Mouse (Mus musculus) ES-Bruce4 (cell line): Measurements from ENCODE around the gene Stk32c. TPM values are rescaled to one million over a fixed set of nuclear protein-coding genes. Genes with fewer than 3 reads are reported as not detected.

ENCODE experiments used
- H3K27ac ChIP-seq: 2 replicates; pipeline ENCODE4 v1.5.1; 2012; ENCODE audit warnings: low read length, inconsistent platforms; ENCODE audit not compliant: insufficient read depth
- H3K27me3 ChIP-seq: 2 replicates; pipeline ENCODE4 v1.6.1; 2012; ENCODE audit warnings: mild to moderate bottlenecking, low read length, inconsistent platforms; ENCODE audit not compliant: control insufficient read depth, poor library complexity, insufficient read depth, severe bottlenecking
- H3K36me3 ChIP-seq: 2 replicates; pipeline ENCODE4 v1.6.1; 2012; ENCODE audit warnings: inconsistent platforms, mild to moderate bottlenecking, low read length, moderate library complexity; ENCODE audit not compliant: control insufficient read depth, poor library complexity, insufficient read depth, severe bottlenecking
- H3K4me1 ChIP-seq: one replicate; pipeline ENCODE4 v1.8.1; 2011; ENCODE audit warnings: low read length; ENCODE audit not compliant: control insufficient read depth, insufficient read depth
- H3K4me3 ChIP-seq: 2 replicates; pipeline ENCODE4 v1.5.1; 2011; ENCODE audit warnings: low read depth, mild to moderate bottlenecking, low read length
- H3K9ac ChIP-seq: 2 replicates; pipeline ENCODE4 v1.6.1; 2012; ENCODE audit warnings: low read depth, mild to moderate bottlenecking, inconsistent platforms; ENCODE audit not compliant: poor library complexity, severe bottlenecking
- H3K9me3 ChIP-seq: replicated peaks from 2 replicates; pipeline ENCODE4 v1.6.1; 2012; ENCODE audit warnings: mild to moderate bottlenecking, low read length, inconsistent platforms; ENCODE audit not compliant: control insufficient read depth, poor library complexity, insufficient read depth, severe bottlenecking
- CTCF ChIP-seq: IDR thresholded peaks from one replicate; pipeline ENCODE4 v1.8.1; 2011; ENCODE audit warnings: low read depth, low read length
- EP300 ChIP-seq: IDR thresholded peaks from 2 replicates; pipeline ENCODE4 v1.6.1; 2011; ENCODE audit warnings: low read depth, low read length; ENCODE audit not compliant: insufficient read depth
- POLR2A ChIP-seq: IDR thresholded peaks from one replicate; pipeline ENCODE4 v1.8.1; 2011; ENCODE audit warnings: low read length; ENCODE audit not compliant: insufficient read depth
- polyA plus RNA-seq: library from polyadenylated mRNA; stranded (reverse); fragments of >200 nt; gene quantifications from 2 replicates; pipeline ENCODE4 v1.2.4, GENCODE M21; 2011; ENCODE audit warnings: low read depth; ENCODE audit not compliant: missing spikeins, insufficient read depth, insufficient read length

The Stk32c gene
- polyA plus RNA-seq, 1 experiment, result 0.42 TPM

DNA sequence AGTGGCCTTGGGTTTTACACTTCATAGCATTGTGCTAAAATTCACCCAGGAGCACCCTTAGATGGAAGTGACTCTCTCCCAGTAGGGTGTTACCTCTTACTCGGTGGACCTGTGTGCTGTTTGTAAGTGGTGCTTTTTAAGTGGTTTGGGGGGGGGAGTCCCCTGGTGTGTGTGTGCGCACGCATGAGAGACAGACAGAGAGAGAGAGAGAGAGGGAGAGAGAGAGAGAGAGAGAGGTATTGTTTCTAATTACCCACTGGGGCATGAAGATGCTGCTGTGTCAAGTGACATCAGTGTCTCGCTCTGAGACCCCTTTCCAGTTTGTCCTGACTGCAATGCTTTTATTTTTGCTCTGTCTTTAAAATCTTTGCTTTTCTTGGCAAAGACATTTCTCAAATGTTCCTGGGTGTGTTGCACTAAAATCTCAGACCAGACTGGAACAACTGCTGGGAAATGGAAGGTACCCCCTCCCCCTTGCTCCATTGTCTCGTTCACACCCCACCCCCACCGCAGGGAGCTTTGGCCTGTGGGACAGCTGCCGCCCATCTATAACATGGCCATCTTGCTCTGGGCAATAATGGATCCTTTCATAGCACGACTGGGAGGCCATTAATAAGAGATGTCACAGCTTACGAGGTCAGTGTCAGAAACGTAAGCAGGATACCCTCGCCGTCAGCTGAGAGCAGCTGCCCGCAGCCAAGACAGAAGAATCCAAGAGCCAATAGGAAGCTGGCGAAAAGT is 137.9 kb downstream of the Stk32c start:
- no peaks in the 10 kb centered on the region for H3K36me3 ChIP-seq
- no peaks in the 10 kb centered on the region for H3K9me3 ChIP-seq
- H3K4me1 ChIP-seq, result no peaks in the 10 kb centered on the region
- TF ChIP-seq EP300, result no peak
- no peak for TF ChIP-seq POLR2A
- H3K4me3 ChIP-seq, result no peak overlapping the region
- no peak overlapping the region for H3K27ac ChIP-seq
- no peaks in the 10 kb centered on the region for H3K27me3 ChIP-seq
- H3K9ac ChIP-seq, result no peak overlapping the region

- Histone ChIP-seq H3K27ac (no peak overlapping the region), H3K36me3 (no peaks in the 10 kb centered on the region), H3K9me3 (no peaks in the 10 kb centered on the region), H3K4me1 (no peaks in the 10 kb centered on the region), H3K9ac (no peak overlapping the region), H3K4me3 (no peak overlapping the region), H3K27me3 (no peaks in the 10 kb centered on the region)
- TF ChIP-seq EP300 (no peak), CTCF (no peak), POLR2A (no peak)
Measured at GRCm38 (mm10) chr7:139074189-139074588, 138.9 kb downstream of the Stk32c start.

DNA sequence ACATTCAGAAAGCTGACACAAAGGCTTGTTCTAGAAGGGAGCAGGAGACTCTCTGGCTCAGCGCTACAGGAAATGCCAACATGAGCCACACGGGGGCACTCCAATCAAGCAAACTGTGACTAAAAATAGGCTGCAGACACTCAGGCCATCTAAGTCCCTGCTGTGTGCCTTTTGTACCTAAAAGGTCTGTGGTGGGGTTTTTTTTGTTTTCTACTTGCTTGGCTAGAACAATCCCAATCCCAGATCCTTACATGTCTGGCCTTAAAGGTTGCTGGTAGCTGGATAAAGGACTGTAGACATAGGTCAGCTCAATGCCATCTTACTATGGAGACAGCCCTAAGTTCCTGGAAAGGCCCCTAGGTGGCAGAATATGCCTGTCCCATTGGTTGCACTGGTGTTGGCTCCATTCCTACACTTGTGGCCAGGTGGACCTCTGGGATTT is 144.9 kb downstream of the Stk32c start:
- Histone ChIP-seq H3K4me1 (no peaks in the 10 kb centered on the region), H3K9ac (no peak overlapping the region), H3K4me3 (no peak overlapping the region), H3K27ac (no peak overlapping the region), H3K9me3 (no peaks in the 10 kb centered on the region), H3K27me3 (no peaks in the 10 kb centered on the region), H3K36me3 (no peaks in the 10 kb centered on the region)
- TF ChIP-seq POLR2A, result no peak
- TF ChIP-seq CTCF, result peak; percentile 70

- no peaks in the 10 kb centered on the region for H3K36me3 ChIP-seq
- no peaks in the 10 kb centered on the region for H3K9me3 ChIP-seq
- peak; percentile 84 for TF ChIP-seq CTCF
- TF ChIP-seq POLR2A, result no peak
- TF ChIP-seq EP300, result no peak
- H3K9ac ChIP-seq, result no peak overlapping the region
- H3K27ac ChIP-seq, result no peak overlapping the region
- no peaks in the 10 kb centered on the region for H3K4me1 ChIP-seq
- H3K27me3 ChIP-seq, result no peaks in the 10 kb centered on the region
- H3K4me3 ChIP-seq, result no peak overlapping the region
Measured at GRCm38 (mm10) chr7:139063406-139063805, 149.7 kb downstream of the Stk32c start.

Other genes starting within 250 kb of the Stk32c start
- 1.9 and 2.1 TPM in 2 replicates for gene Dpysl4, start 127.3 kb downstream of the Stk32c start, polyA plus RNA-seq
- 6.4 and 7.3 TPM in 2 replicates for gene Lrrc27, start 319 bp downstream of the Stk32c start, polyA plus RNA-seq
- 7.5 and 8.3 TPM in 2 replicates for gene Pwwp2b, start 35.2 kb upstream of the Stk32c start, polyA plus RNA-seq
- gene Inpp5a, start 175.8 kb upstream of the Stk32c start, polyA plus RNA-seq, result 37.6 and 43.9 TPM in 2 replicates